Mouse (Mus musculus): ENCODE data around the gene Ppia.

- TF ChIP-seq CTCF (IDR thresholded peaks at IDR 0.05; ENCODE audit: extremely low read depth, insufficient read length, insufficient replicate concordance, low read depth, low read length) (no peak), POLR2A (IDR thresholded peaks at IDR 0.05; ENCODE audit: low read depth, low read length) (no peak)
Measured at GRCm38 (mm10) chr11:6413264-6413663, 2.0 kb upstream of the Ppia start.

All from small intestine, adult 2 months (tissue).